Mouse (Mus musculus) liver, embryonic 14.5 days (tissue): Measurements from ENCODE around the gene Adamts20.

Source experiments
- CTCF ChIP-seq: IDR thresholded peaks from 2 replicates; pipeline ENCODE4 v1.5.1; 2016; ENCODE audit warnings: antibody characterized with exemption, low read depth, control low read depth
- EP300 ChIP-seq: IDR thresholded peaks from 2 replicates; pipeline ENCODE4 v1.6.1; 2016; ENCODE audit warnings: antibody characterized with exemption, low read depth

- TF ChIP-seq CTCF (no peak), EP300 (no peak)
Observed at GRCm38 (mm10) chr15:94403018-94403417, 62.2 kb downstream of the Adamts20 start.
